Mouse (Mus musculus): ENCODE measurements around the gene Snap29. TPM values are rescaled to one million over a fixed set of nuclear protein-coding genes. Genes with fewer than 3 reads are reported as not detected.
A peak's percentile ranks its signal among the peaks of the same experiment; 100 is the strongest.

Gene Snap29
- polyA plus RNA-seq (2015; fragmentation: Nextera tagmentation; extraction: Ambion mirVana) = 22.3 and 22.5 TPM in 2 replicates

DNA sequence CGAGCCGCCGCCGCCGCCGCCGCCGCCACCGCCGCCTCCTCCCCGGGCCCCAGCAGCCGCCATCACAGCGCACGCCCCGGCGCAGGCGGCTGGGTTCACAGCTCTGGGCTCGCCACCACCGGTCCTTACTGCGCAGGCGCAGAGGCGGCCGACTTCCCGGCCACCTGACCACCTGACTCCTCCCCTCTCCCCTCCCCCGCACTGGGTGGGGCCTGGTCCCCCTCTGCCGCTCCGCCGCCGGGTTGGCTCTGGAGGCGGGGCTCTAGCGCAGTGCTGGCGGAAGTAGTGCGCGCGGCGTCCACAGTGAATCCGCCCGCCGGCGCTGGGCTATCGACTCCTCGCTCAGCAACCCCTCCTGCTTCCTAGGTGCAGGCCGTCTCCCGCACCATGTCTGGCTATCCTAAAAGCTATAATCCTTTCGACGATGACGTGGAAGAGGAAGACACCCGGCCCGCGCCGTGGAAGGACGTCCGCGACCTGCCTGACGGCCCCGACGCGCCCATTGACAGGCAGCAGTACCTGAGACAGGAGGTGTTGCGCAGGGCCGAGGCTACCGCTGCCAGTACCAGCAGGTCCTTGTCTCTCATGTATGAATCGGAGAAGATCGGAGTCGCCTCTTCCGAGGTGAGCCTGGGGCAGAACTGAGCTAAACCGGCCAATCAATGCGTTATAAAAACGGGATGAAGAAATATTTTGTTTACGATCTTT is at the start of gene Snap29, which contains the start of gene Pi4ka:
Gene Snap29, plus strand, starts transcription at position 251 of the 708 bp plus-strand sequence.
Gene Pi4ka, minus strand, starts transcription at position 579 of the 708 bp plus-strand sequence.
- peaks cover 42% of the 10 kb centered on the region for H3K4me1 ChIP-seq (replicated peaks)
- peak; percentile 98 for ATAC-seq (ENCODE audit: low read depth)
- peak within 1 kb of the TSS; percentile 62 for H3K4me3 ChIP-seq
- WGBS = under 1% methylated on average over 58 of the region's 69 CpGs
- no peaks in the 10 kb centered on the region for H3K9me3 ChIP-seq
- H3K9ac ChIP-seq = peak within 1 kb of the TSS; percentile 86
- H3K4me2 ChIP-seq = peak within 1 kb of the TSS; percentile 80
- H3K36me3 ChIP-seq = peaks cover 19% of the 10 kb centered on the region
- H3K27me3 ChIP-seq = no peaks in the 10 kb centered on the region
- H3K27ac ChIP-seq (replicated peaks) = peak within 1 kb of the TSS; percentile 88

DNA sequence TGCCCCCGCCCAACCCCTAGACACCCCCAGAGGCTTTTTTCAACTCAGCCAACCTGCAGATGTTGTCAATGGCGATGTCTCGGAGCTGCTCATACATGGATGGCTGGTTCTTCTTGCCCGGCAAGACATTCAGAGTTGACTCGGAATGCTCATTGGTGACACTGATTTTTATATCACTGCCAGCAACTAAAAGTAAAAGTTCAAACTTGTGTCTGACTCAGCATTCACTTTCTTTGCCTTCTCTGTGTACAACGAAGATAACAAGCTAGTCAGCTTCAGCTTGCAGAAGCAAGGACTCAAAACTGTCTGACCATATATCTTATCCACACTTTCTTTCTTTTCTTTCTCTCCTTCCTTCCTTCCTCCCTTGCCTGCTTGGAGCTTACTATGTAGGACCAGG is 49.8 kb upstream of the Snap29 start:
- no peak for ATAC-seq (ENCODE audit: low read depth)
- WGBS = 93% methylated on average over 6 of the region's 6 CpGs

GRCm38 (mm10) chr16:17358787-17359186 is 47.0 kb upstream of the Snap29 start:
- Histone ChIP-seq H3K27me3 (no peaks in the 10 kb centered on the region), H3K9ac (no peak overlapping the region), H3K4me1 (replicated peaks) (no peaks in the 10 kb centered on the region), H3K36me3 (peaks cover 82% of the 10 kb centered on the region), H3K27ac (replicated peaks) (no peak overlapping the region), H3K4me3 (no peak overlapping the region), H3K9me3 (no peaks in the 10 kb centered on the region), H3K4me2 (no peak overlapping the region)
- no peak for ATAC-seq (ENCODE audit: low read depth)
- WGBS = 90% methylated on average over 4 of the region's 4 CpGs

More for the DNA sequence above, 49.8 kb upstream of the Snap29 start:
- no peak overlapping the region for H3K9ac ChIP-seq
- H3K9me3 ChIP-seq = no peaks in the 10 kb centered on the region
- no peaks in the 10 kb centered on the region for H3K27me3 ChIP-seq
- peaks cover 87% of the 10 kb centered on the region for H3K36me3 ChIP-seq
- H3K27ac ChIP-seq (replicated peaks) = no peak overlapping the region
- no peak overlapping the region for H3K4me3 ChIP-seq
- H3K4me1 ChIP-seq (replicated peaks) = no peaks in the 10 kb centered on the region
- no peak overlapping the region for H3K4me2 ChIP-seq

DNA sequence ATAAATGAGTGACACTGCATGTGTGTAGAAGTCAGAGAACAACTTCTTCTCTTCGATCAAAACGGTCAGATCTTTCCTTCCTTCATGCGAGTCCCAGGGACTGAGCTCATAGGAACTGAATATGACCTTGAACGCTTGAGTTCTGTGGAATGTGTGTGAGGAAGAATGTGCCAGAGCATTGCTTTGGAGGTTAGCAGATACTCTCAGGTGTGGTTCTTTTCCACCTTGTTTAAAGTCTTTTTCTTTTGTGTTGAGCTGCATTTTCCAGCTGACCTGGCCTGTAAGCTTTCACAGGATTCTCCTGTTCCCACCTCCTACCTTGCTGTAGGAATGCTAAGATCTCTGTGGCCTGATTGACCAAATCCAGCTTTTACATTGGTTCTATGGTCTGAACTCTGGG is 23.5 kb upstream of the Snap29 start:
- no peak for ATAC-seq (ENCODE audit: low read depth)
- Histone ChIP-seq H3K9ac (no peak overlapping the region), H3K27ac (replicated peaks) (no peak overlapping the region), H3K36me3 (peaks cover 70% of the 10 kb centered on the region), H3K4me3 (no peak overlapping the region), H3K27me3 (no peaks in the 10 kb centered on the region), H3K4me1 (replicated peaks) (no peaks in the 10 kb centered on the region), H3K9me3 (no peaks in the 10 kb centered on the region), H3K4me2 (no peak overlapping the region)
- WGBS = 94% methylated on average over 4 of the region's 4 CpGs

DNA sequence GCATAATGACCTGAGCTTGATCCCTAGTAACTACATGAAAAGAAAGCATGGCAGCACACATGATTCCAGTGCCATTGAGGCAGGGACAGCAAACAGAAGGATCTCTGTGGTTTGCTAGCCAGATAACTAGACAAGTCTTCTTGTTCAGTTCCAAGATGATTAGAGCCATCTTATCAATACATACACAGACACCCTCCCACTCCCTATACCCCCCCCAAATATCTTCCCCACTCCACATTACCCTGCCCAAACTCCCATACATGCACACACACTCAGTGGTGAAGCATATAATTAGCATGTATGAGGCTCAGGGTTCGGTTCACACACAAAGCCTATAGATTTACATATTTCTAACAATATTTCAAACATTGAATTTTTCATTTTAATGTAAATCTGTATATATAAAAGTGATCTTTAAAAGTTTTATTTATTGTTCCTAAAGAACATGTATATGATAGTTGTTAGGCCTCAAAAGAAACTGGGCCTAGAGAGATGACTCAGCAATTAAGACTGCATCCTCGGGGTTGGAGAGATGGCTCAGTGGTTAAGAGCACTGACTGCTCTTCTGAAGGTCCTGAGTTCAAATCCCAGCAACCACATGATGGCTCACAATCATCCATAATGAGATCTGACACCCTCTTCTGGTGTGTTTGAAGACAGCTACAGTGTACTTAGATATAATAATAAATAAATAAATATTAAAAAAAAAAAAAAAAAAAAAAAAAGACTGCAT is 22.0 kb upstream of the Snap29 start:
- H3K36me3 ChIP-seq = peaks cover 59% of the 10 kb centered on the region
- H3K4me3 ChIP-seq = no peak overlapping the region
- no peaks in the 10 kb centered on the region for H3K27me3 ChIP-seq
- no peak overlapping the region for H3K27ac ChIP-seq (replicated peaks)
- ATAC-seq (ENCODE audit: low read depth) = no peak
- H3K4me2 ChIP-seq = no peak overlapping the region
- H3K4me1 ChIP-seq (replicated peaks) = no peaks in the 10 kb centered on the region
- 86% methylated on average over 2 of the region's 2 CpGs for WGBS
- H3K9me3 ChIP-seq = no peaks in the 10 kb centered on the region
- H3K9ac ChIP-seq = no peak overlapping the region

DNA sequence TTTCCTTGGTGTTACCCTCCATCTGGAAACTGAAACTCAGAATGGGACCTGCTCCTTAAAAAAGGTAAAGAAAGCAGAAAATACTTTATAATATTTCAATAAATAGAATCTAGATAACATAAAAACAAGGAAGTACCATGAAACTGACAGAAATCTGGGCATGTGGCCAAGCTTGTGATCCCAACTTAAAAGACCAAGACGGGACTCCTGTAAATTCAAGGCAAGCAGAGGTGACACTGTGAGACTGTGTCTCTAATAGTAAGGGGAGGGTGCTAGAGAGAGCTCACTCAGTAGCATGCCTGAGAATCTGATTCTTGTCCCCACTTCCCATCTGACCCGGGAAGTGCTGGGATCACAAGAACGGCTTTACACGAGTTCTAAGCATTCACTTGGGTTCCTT is 13.0 kb upstream of the Snap29 start:
- 0 out of 2 replicates have a peak, but pooled peaks cover 7% of the 10 kb centered on the region for H3K9me3 ChIP-seq
- no peak for ATAC-seq (ENCODE audit: low read depth)
- no peaks in the 10 kb centered on the region for H3K27me3 ChIP-seq
- no peak overlapping the region for H3K4me3 ChIP-seq
- H3K4me1 ChIP-seq (replicated peaks) = no peaks in the 10 kb centered on the region
- H3K36me3 ChIP-seq = peaks cover 22% of the 10 kb centered on the region
- H3K4me2 ChIP-seq = no peak overlapping the region
- WGBS = 73% methylated on average over 4 of the region's 4 CpGs
- no peak overlapping the region for H3K9ac ChIP-seq
- no peak overlapping the region for H3K27ac ChIP-seq (replicated peaks)

- Histone ChIP-seq H3K27ac (replicated peaks) (no peak overlapping the region), H3K36me3 (peaks cover 10% of the 10 kb centered on the region), H3K9me3 (no peaks in the 10 kb centered on the region), H3K4me1 (replicated peaks) (peaks cover 46% of the 10 kb centered on the region), H3K27me3 (no peaks in the 10 kb centered on the region), H3K4me2 (no peak overlapping the region), H3K9ac (no peak overlapping the region), H3K4me3 (no peak overlapping the region)
- no peak for ATAC-seq (ENCODE audit: low read depth)
- WGBS = 73% methylated on average over 1 of the region's 1 CpGs
Measured at GRCm38 (mm10) chr16:17402855-17403254, 2.9 kb upstream of the Snap29 start.

DNA sequence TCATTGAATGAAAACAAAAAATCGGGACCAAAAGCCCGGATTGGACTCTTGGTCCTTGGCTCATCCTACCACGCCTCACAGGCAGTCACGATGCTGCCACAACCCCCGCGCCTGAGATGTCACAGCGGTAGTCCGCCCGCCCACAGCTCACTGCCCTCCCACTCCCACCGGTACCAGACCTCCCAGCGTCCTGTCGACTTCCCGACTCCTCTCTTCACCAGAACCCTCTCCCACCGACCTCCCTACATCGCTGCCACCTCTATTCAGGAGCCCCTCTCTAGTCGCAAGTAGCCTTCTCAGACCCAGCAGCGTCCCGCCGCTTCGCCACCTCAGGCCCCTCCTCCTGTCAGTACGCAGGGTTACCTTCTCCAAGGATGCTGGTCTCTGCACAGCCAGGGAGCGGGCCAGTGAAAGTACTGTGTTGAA is 502 bp upstream of the Snap29 start:
- WGBS = 0% methylated on average over 22 of the region's 22 CpGs
- Histone ChIP-seq H3K4me1 (replicated peaks) (peaks cover 47% of the 10 kb centered on the region), H3K36me3 (peaks cover 16% of the 10 kb centered on the region), H3K4me3 (peak overlapping the region; percentile 62), H3K9ac (peak overlapping the region; percentile 86), H3K4me2 (peak overlapping the region; percentile 80), H3K9me3 (no peaks in the 10 kb centered on the region), H3K27me3 (no peaks in the 10 kb centered on the region), H3K27ac (replicated peaks) (peak overlapping the region; percentile 88)
- ATAC-seq (ENCODE audit: low read depth) = peak; percentile 89

- ATAC-seq (ENCODE audit: low read depth) = no peak
- Histone ChIP-seq H3K4me3 (peak overlapping the region; percentile 62), H3K9ac (peak overlapping the region; percentile 73), H3K27ac (replicated peaks) (no peak overlapping the region), H3K4me1 (replicated peaks) (peaks cover 35% of the 10 kb centered on the region), H3K36me3 (peaks cover 19% of the 10 kb centered on the region), H3K4me2 (peak overlapping the region; percentile 65), H3K9me3 (no peaks in the 10 kb centered on the region), H3K27me3 (no peaks in the 10 kb centered on the region)
- 42% methylated on average over 9 of the region's 9 CpGs for WGBS
Measured at GRCm38 (mm10) chr16:17406512-17407231, 886 bp downstream of the Snap29 start.

DNA sequence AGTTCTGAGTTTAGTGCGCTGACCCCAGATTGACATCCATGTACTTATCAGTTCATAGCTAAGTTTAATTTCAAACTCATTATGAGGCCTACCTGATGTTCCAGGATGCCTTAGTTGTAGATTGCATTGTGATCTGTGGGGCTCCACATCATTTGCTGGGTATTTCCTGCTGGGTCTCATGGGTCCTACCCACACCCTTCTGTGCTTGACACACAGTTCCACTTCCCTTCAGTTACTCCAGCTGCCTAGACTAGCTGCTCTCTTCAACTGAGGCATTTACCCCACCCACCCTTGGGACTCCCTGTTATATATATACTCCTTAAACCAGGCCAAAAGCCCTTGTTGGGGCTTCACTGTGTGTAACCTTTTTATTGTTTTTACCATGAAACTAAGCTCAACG is 3.3 kb downstream of the Snap29 start:
- WGBS = 92% methylated on average over 2 of the region's 2 CpGs
- H3K36me3 ChIP-seq = peaks cover 9% of the 10 kb centered on the region; the same call in 1 of the 2 replicates
- ATAC-seq (ENCODE audit: low read depth) = no peak

DNA sequence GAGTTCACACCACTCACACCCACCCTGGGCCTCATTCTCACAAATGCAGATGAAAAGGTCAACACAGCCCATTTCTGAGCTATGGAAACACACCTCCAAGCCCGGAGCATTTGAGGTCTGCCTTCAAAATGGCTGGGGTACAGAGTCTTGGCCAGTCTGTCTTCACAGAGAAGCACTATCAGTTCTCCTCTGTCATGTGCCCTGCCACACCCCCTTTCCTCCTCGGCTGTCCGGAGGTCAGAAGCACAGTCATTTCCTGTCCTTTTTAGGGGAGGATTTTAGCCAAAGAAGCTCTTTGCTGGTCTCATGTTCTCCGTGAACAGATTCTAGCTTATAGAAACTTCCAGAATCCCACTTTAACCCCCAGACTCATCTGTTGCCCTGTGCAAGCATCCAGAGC is 4.4 kb downstream of the Snap29 start:
- no peak overlapping the region for H3K4me3 ChIP-seq
- H3K4me1 ChIP-seq (replicated peaks) = peaks cover 18% of the 10 kb centered on the region
- H3K4me2 ChIP-seq = no peak overlapping the region
- H3K9me3 ChIP-seq = no peaks in the 10 kb centered on the region
- H3K36me3 ChIP-seq = peaks cover 9% of the 10 kb centered on the region; the same call in 1 of the 2 replicates
- H3K27me3 ChIP-seq = no peaks in the 10 kb centered on the region
- H3K27ac ChIP-seq (replicated peaks) = no peak overlapping the region
- H3K9ac ChIP-seq = no peak overlapping the region
- WGBS = 73% methylated on average over 4 of the region's 4 CpGs
- no peak for ATAC-seq (ENCODE audit: low read depth)

More for the DNA sequence above, 3.3 kb downstream of the Snap29 start:
- Histone ChIP-seq H3K9me3 (no peaks in the 10 kb centered on the region), H3K27ac (replicated peaks) (no peak overlapping the region), H3K4me3 (no peak overlapping the region), H3K9ac (no peak overlapping the region), H3K4me2 (no peak overlapping the region), H3K27me3 (no peaks in the 10 kb centered on the region), H3K4me1 (replicated peaks) (peaks cover 29% of the 10 kb centered on the region)

DNA sequence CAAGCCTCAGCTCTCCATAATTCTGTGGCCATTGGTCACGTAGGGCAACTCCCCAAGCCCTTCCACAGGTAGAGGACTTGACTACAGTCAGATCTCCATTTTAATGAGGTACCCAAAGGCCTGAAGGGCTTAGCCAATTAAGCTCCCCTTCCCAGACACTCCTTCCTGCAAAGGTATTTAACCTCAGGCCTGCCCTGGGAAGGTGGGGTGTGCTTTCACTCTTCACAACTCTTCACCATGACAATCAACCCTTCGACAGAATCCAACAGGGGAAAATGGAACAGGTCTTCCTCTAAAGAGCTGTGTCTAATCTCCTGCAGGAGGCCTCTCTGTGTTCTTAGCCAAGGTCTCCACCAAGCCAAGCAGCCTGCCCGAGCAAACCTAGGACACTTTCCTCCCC is 17.2 kb downstream of the Snap29 start:
- 78% methylated on average over 3 of the region's 3 CpGs for WGBS
- no peak overlapping the region for H3K4me3 ChIP-seq
- peaks cover 70% of the 10 kb centered on the region for H3K36me3 ChIP-seq
- H3K4me1 ChIP-seq (replicated peaks) = no peaks in the 10 kb centered on the region
- no peak overlapping the region for H3K4me2 ChIP-seq
- H3K27me3 ChIP-seq = no peaks in the 10 kb centered on the region
- H3K27ac ChIP-seq (replicated peaks) = no peak overlapping the region
- H3K9me3 ChIP-seq = no peaks in the 10 kb centered on the region
- ATAC-seq (ENCODE audit: low read depth) = no peak
- H3K9ac ChIP-seq = no peak overlapping the region

Data from neural tube, embryonic 13.5 days (tissue).